Comparison of ENCODE assay signal across 14 mouse cellular contexts in the genomic region with DNA sequence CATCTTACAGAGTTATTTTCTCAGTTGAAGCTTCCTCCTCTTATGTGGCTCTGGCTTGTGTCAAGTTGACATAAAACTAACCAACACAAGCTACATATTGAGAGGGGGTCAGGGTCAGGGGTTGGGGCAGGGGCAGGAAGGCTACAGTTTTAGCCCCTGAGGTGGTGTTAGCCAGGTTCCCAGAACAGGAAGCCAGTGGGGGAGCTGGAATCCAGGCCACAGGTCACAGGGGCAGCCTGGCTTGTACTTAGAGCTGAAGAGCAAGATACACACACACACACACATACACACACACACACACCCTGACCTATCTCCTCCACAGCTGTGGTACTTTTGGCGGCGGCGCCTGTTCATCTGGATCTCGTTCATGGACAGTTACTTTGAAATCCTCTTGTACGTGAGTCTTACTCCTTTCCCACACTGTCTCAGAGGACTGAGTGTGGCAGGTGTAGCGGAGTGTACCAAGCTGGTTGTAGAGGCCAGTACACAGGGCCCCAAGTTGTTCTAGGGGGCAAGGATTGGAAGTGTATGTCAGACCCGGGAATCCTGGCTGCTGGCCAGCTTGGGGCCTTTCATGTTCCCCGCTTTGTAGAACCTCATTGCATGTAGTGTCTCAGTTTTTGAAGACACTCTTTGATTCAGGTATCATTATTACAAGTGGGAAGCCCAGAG. TPM values are rescaled to one million over a fixed set of nuclear protein-coding genes. Genes with fewer than 3 reads are reported as not detected.
DNase-seq lines count a peak whose midpoint lies in the region; ATAC-seq and TF ChIP-seq lines count a peak whose summit lies in the region.
"Had no signal": no experiment of that assay in that cellular context is flagged by ENCODE, and none has a peak within 500 bp of the region (broad histone marks: within the 10 kb centered on the region; RNA-seq: fewer than 3 reads in every experiment).

No protein-coding gene starts in this region.

- no peaks in the 10 kb centered on the region for H3K9me3 ChIP-seq in heart, embryonic 11.5 days (replicated peaks; ENCODE audit: control insufficient read depth, low read length)
- no peaks in the 10 kb centered on the region for H3K9me3 ChIP-seq in lung, postnatal 0 days (ENCODE audit: low read length)
- H3K9me3 ChIP-seq in liver, embryonic 11.5 days (ENCODE audit: control insufficient read depth, low read length) = no peaks in the 10 kb centered on the region
- no peaks in the 10 kb centered on the region for H3K9me3 ChIP-seq in forebrain, embryonic 16.5 days (ENCODE audit: control insufficient read depth, low read length)
- H3K9me3 ChIP-seq: hindbrain, embryonic 15.5 days; limb, embryonic 12.5 days; midbrain, embryonic 10.5 days had no signal

- no peaks in the 10 kb centered on the region for H3K36me3 ChIP-seq in heart, embryonic 11.5 days (ENCODE audit: control insufficient read depth, insufficient read depth, low read length)
- no peaks in the 10 kb centered on the region for H3K36me3 ChIP-seq in lung, postnatal 0 days (ENCODE audit: insufficient read depth, low read length)
- H3K36me3 ChIP-seq in liver, embryonic 11.5 days (ENCODE audit: control insufficient read depth, insufficient read depth, low read length) = no peaks in the 10 kb centered on the region
- H3K36me3 ChIP-seq in forebrain, embryonic 16.5 days (ENCODE audit: control insufficient read depth, insufficient read depth) = no peaks in the 10 kb centered on the region
- H3K36me3 ChIP-seq: limb, embryonic 12.5 days; midbrain, embryonic 10.5 days had no signal

- no peak overlapping the region for H3K4me2 ChIP-seq in heart, embryonic 11.5 days
- H3K4me2 ChIP-seq in lung, postnatal 0 days (replicated peaks; ENCODE audit: low read depth, low read length) = no peak overlapping the region
- H3K4me2 ChIP-seq in liver, embryonic 11.5 days = no peak overlapping the region
- no peak overlapping the region for H3K4me2 ChIP-seq in forebrain, embryonic 16.5 days (ENCODE audit: low read length)
- H3K4me2 ChIP-seq: hindbrain, embryonic 15.5 days; limb, embryonic 12.5 days had no signal

- 49% methylated on average over 8 of the region's 8 CpGs for WGBS in heart, embryonic 11.5 days (ENCODE audit: insufficient replicate concordance)
- 47% methylated on average over 8 of the region's 8 CpGs for WGBS in lung, postnatal 0 days
- WGBS in lung, adult 2 months = 67% methylated on average over 8 of the region's 8 CpGs
- 67% methylated on average over 8 of the region's 8 CpGs for WGBS in liver, embryonic 11.5 days
- WGBS in forebrain, embryonic 16.5 days = 71% methylated on average over 8 of the region's 8 CpGs

- no peak overlapping the region for H3K9ac ChIP-seq in heart, embryonic 11.5 days (ENCODE audit: low read depth, low read length)
- H3K9ac ChIP-seq in lung, postnatal 0 days (replicated peaks; ENCODE audit: low read depth) = no peak overlapping the region
- no peak overlapping the region for H3K9ac ChIP-seq in liver, embryonic 11.5 days (ENCODE audit: low read depth, low read length)
- H3K9ac ChIP-seq in forebrain, embryonic 16.5 days (replicated peaks; ENCODE audit: low read depth, low read length) = no peak overlapping the region
- H3K9ac ChIP-seq: hindbrain, embryonic 15.5 days; limb, embryonic 12.5 days had no signal

- no peaks in the 10 kb centered on the region for H3K27me3 ChIP-seq in heart, embryonic 11.5 days (ENCODE audit: control insufficient read depth, insufficient read depth, low read length)
- no peaks in the 10 kb centered on the region for H3K27me3 ChIP-seq in lung, postnatal 0 days (replicated peaks; ENCODE audit: insufficient read depth, low read length)
- no peaks in the 10 kb centered on the region for H3K27me3 ChIP-seq in liver, embryonic 11.5 days (replicated peaks; ENCODE audit: control insufficient read depth, insufficient read depth, low read length)
- H3K27me3 ChIP-seq in forebrain, embryonic 16.5 days (replicated peaks; ENCODE audit: control insufficient read depth, insufficient read depth, low read length) = no peaks in the 10 kb centered on the region
- H3K27me3 ChIP-seq: hindbrain, embryonic 15.5 days; limb, embryonic 12.5 days had no signal

- no peak for TF ChIP-seq EP300 in lung, postnatal 0 days (IDR thresholded peaks at IDR 0.05)

- H3K27ac ChIP-seq in heart, embryonic 11.5 days (ENCODE audit: low read depth, low read length) = no peak overlapping the region
- no peak overlapping the region for H3K27ac ChIP-seq in lung, postnatal 0 days (ENCODE audit: low read length)
- H3K27ac ChIP-seq in liver, embryonic 11.5 days (ENCODE audit: low read depth, low read length) = no peak overlapping the region
- no peak overlapping the region for H3K27ac ChIP-seq in forebrain, embryonic 16.5 days (ENCODE audit: low read length)
- H3K27ac ChIP-seq: hindbrain, embryonic 15.5 days; limb, embryonic 12.5 days had no signal

- peak; percentile 29; the same call in 1 of the 2 replicates for ATAC-seq in heart, embryonic 11.5 days (replicated peaks; ENCODE audit: insufficient number of reproducible peaks, low FRiP score, low TSS enrichment)
- peak; percentile 75 for ATAC-seq in lung, postnatal 0 days
- ATAC-seq in liver, embryonic 11.5 days (replicated peaks; ENCODE audit: low FRiP score) = 0 out of 2 replicates have a peak, but pooled peaks have one; percentile 45
- no peak for ATAC-seq in forebrain, embryonic 16.5 days

- TF ChIP-seq POLR2A in lung, adult 2 months (IDR thresholded peaks at IDR 0.05; ENCODE audit: borderline replicate concordance, extremely low read depth, low read depth, low read length) = no peak

- H3K4me3 ChIP-seq in heart, embryonic 11.5 days (ENCODE audit: low read depth, low read length) = no peak overlapping the region
- H3K4me3 ChIP-seq in lung, postnatal 0 days (ENCODE audit: low read depth, low read length) = no peak overlapping the region
- H3K4me3 ChIP-seq in lung, adult 2 months (replicated peaks; ENCODE audit: extremely low read depth, low read depth, low read length) = no peak overlapping the region
- no peak overlapping the region for H3K4me3 ChIP-seq in liver, embryonic 11.5 days (ENCODE audit: low read depth, low read length)
- no peak overlapping the region for H3K4me3 ChIP-seq in forebrain, embryonic 16.5 days (replicated peaks; ENCODE audit: low read length)
- H3K4me3 ChIP-seq: hindbrain, embryonic 15.5 days; limb, embryonic 12.5 days; midbrain, embryonic 10.5 days had no signal

- no peak for DNase-seq in heart, adult 9 months (ENCODE audit: low spot score in 2 of 2)
- DNase-seq in lung, postnatal 0 days (ENCODE audit: low spot score) = peak; percentile 15
- DNase-seq in lung, adult 2 months = no peak
- peak; percentile 35 for DNase-seq in liver, embryonic 11.5 days (ENCODE audit: low spot score)
- no peak for DNase-seq in MN1 (ENCODE audit: low spot score)
- DNase-seq in gastrocnemius, adult 8-10 months (ENCODE audit: low spot score in 2 of 2) = no peak
- DNase-seq: adrenal gland, postnatal 14 days; kidney, postnatal 4 days; retina, postnatal 1 day had no signal

- peaks cover 7% of the 10 kb centered on the region; the same call in 1 of the 2 replicates for H3K4me1 ChIP-seq in heart, embryonic 11.5 days (ENCODE audit: control insufficient read depth, insufficient read depth, low read length)
- no peaks in the 10 kb centered on the region for H3K4me1 ChIP-seq in lung, postnatal 0 days (ENCODE audit: insufficient read depth, low read depth, low read length)
- no peaks in the 10 kb centered on the region for H3K4me1 ChIP-seq in lung, adult 2 months (ENCODE audit: control insufficient read depth, insufficient read depth, low read length)
- H3K4me1 ChIP-seq in liver, embryonic 11.5 days (replicated peaks; ENCODE audit: control insufficient read depth, insufficient read depth, low read length) = peaks cover 9% of the 10 kb centered on the region
- no peaks in the 10 kb centered on the region for H3K4me1 ChIP-seq in forebrain, embryonic 16.5 days (replicated peaks; ENCODE audit: control insufficient read depth, insufficient read depth, low read length)
- H3K4me1 ChIP-seq: hindbrain, embryonic 15.5 days had no signal

- TF ChIP-seq CTCF in lung, postnatal 0 days (IDR thresholded peaks at IDR 0.05) = no peak
- no peak for TF ChIP-seq CTCF in lung, adult 2 months (IDR thresholded peaks at IDR 0.05; ENCODE audit: insufficient read depth, low read length)

RNA-seq across cellular contexts. Expression of a gene that starts 17.8 kb away (rescaled TPM):
- polyA plus RNA-seq in heart, embryonic 11.5 days (2014; fragmentation: Nextera tagmentation; extraction: Ambion mirVana) = 4.1 and 4.4 TPM in 2 replicates
- polyA plus RNA-seq in lung, postnatal 0 days (2015; fragmentation: Nextera tagmentation; extraction: Ambion mirVana) = 6.1 and 6.2 TPM in 2 replicates
- polyA plus RNA-seq in lung, adult 2 months (2012; rRNA removed) = 19.6 and 21.8 TPM in 2 replicates
- polyA plus RNA-seq in liver, embryonic 11.5 days (2014; fragmentation: Nextera tagmentation; extraction: Ambion mirVana) = 9.7 and 10.9 TPM in 2 replicates
- polyA plus RNA-seq in forebrain, embryonic 16.5 days (2015; fragmentation: Nextera tagmentation; extraction: Ambion mirVana) = 19.1 and 27.2 TPM in 2 replicates
- 1 to 10 TPM in 2 of 4 experiments, under 1 TPM in 2; 0.46 to 1.3 (median 0.95) TPM for total RNA-seq in gastrocnemius, adult 8-10 months (2022)

RNA-seq across cellular contexts. Expression of a gene that starts 41.1 kb away (rescaled TPM):
- 2,677 and 2,901 TPM in 2 replicates for polyA plus RNA-seq in heart, embryonic 11.5 days (2014; fragmentation: Nextera tagmentation; extraction: Ambion mirVana)
- polyA plus RNA-seq in lung, postnatal 0 days (2015; fragmentation: Nextera tagmentation; extraction: Ambion mirVana) = 2,346 and 2,640 TPM in 2 replicates
- polyA plus RNA-seq in lung, adult 2 months (2012; rRNA removed) = 1,478 and 1,739 TPM in 2 replicates
- polyA plus RNA-seq in liver, embryonic 11.5 days (2014; fragmentation: Nextera tagmentation; extraction: Ambion mirVana) = 2,001 and 2,023 TPM in 2 replicates
- polyA plus RNA-seq in forebrain, embryonic 16.5 days (2015; fragmentation: Nextera tagmentation; extraction: Ambion mirVana) = 4,671 and 4,745 TPM in 2 replicates
- total RNA-seq in gastrocnemius, adult 8-10 months (2022) = 100 to 1,000 TPM; 864 to 966 (median 933) TPM

RNA-seq across cellular contexts. Expression of a gene that starts 53.0 kb away (rescaled TPM):
- 13.6 and 15.1 TPM in 2 replicates for polyA plus RNA-seq in heart, embryonic 11.5 days (2014; fragmentation: Nextera tagmentation; extraction: Ambion mirVana)
- polyA plus RNA-seq in lung, postnatal 0 days (2015; fragmentation: Nextera tagmentation; extraction: Ambion mirVana) = 5.4 and 6.4 TPM in 2 replicates
- polyA plus RNA-seq in lung, adult 2 months (2012; rRNA removed) = 14.4 and 14.8 TPM in 2 replicates
- polyA plus RNA-seq in liver, embryonic 11.5 days (2014; fragmentation: Nextera tagmentation; extraction: Ambion mirVana) = 34.3 and 38.4 TPM in 2 replicates
- polyA plus RNA-seq in forebrain, embryonic 16.5 days (2015; fragmentation: Nextera tagmentation; extraction: Ambion mirVana) = 79.5 and 86.3 TPM in 2 replicates
- 10 to 100 TPM; 14.0 to 21.6 (median 17.8) TPM for total RNA-seq in gastrocnemius, adult 8-10 months (2022)

RNA-seq across cellular contexts. Expression of a gene that starts 56.3 kb away (rescaled TPM):
- 14.3 and 16.2 TPM in 2 replicates for polyA plus RNA-seq in heart, embryonic 11.5 days (2014; fragmentation: Nextera tagmentation; extraction: Ambion mirVana)
- polyA plus RNA-seq in lung, postnatal 0 days (2015; fragmentation: Nextera tagmentation; extraction: Ambion mirVana) = 15.0 and 18.2 TPM in 2 replicates
- 25.8 and 29.0 TPM in 2 replicates for polyA plus RNA-seq in lung, adult 2 months (2012; rRNA removed)
- polyA plus RNA-seq in liver, embryonic 11.5 days (2014; fragmentation: Nextera tagmentation; extraction: Ambion mirVana) = 6.7 and 8.1 TPM in 2 replicates
- 9.7 and 10.6 TPM in 2 replicates for polyA plus RNA-seq in forebrain, embryonic 16.5 days (2015; fragmentation: Nextera tagmentation; extraction: Ambion mirVana)
- 1 to 10 TPM; 2.7 to 4.6 (median 3.0) TPM for total RNA-seq in gastrocnemius, adult 8-10 months (2022)

RNA-seq across cellular contexts. Expression of a gene that starts 56.4 kb away (rescaled TPM):
- polyA plus RNA-seq in heart, embryonic 11.5 days (2014; fragmentation: Nextera tagmentation; extraction: Ambion mirVana) = 45.0 and 47.6 TPM in 2 replicates
- 22.3 and 27.9 TPM in 2 replicates for polyA plus RNA-seq in lung, postnatal 0 days (2015; fragmentation: Nextera tagmentation; extraction: Ambion mirVana)
- polyA plus RNA-seq in lung, adult 2 months (2012; rRNA removed) = 38.6 and 38.8 TPM in 2 replicates
- polyA plus RNA-seq in liver, embryonic 11.5 days (2014; fragmentation: Nextera tagmentation; extraction: Ambion mirVana) = 25.7 and 26.1 TPM in 2 replicates
- 28.5 and 29.2 TPM in 2 replicates for polyA plus RNA-seq in forebrain, embryonic 16.5 days (2015; fragmentation: Nextera tagmentation; extraction: Ambion mirVana)
- 1 to 10 TPM; 5.3 to 7.2 (median 6.5) TPM for total RNA-seq in gastrocnemius, adult 8-10 months (2022)

Comparison
In these comparisons a context has a peak if more than half of its experiments do, and no peak if none do; other contexts are left out.
1. DNase-seq: peak in lung, postnatal 0 days (single experiment) and liver, embryonic 11.5 days (single experiment); none in heart, adult 9 months (0 of 2), lung, adult 2 months (single experiment), MN1 (single experiment) and gastrocnemius, adult 8-10 months (0 of 2).